Mouse (Mus musculus) embryonic fibroblast, embryonic 13.5 days (primary cell): ENCODE results near the gene Olfr1423. TPM values are rescaled to one million over a fixed set of nuclear protein-coding genes. Genes with fewer than 3 reads are reported as not detected.

Experiments
- H3K27ac ChIP-seq: 2 replicates; pipeline ENCODE4 v1.5.1; 2012; ENCODE audit warnings: low read length, control low read depth, inconsistent platforms; ENCODE audit not compliant: insufficient read depth
- H3K4me1 ChIP-seq: 2 replicates; pipeline ENCODE4 v1.6.1; 2011; ENCODE audit warnings: low read length; ENCODE audit not compliant: control insufficient read depth, insufficient read depth
- H3K4me3 ChIP-seq: 2 replicates; pipeline ENCODE4 v1.5.1; 2011; ENCODE audit warnings: mild to moderate bottlenecking, control low read depth, low read length; ENCODE audit not compliant: insufficient read depth
- CTCF ChIP-seq: IDR thresholded peaks from 2 replicates; pipeline ENCODE4 v1.5.1; 2011; ENCODE audit warnings: mild to moderate bottlenecking, control low read depth, low read length, moderate library complexity, borderline replicate concordance; ENCODE audit not compliant: insufficient read depth
- POLR2A ChIP-seq: IDR thresholded peaks from 2 replicates; pipeline ENCODE4 v1.6.1; 2011; ENCODE audit warnings: low read depth, mild to moderate bottlenecking, control low read depth, low read length, moderate library complexity
- polyA plus RNA-seq: library from polyadenylated mRNA; stranded (reverse); fragments of >200 nt; gene quantifications from 2 replicates; pipeline ENCODE4 v1.2.4, GENCODE M21; 2011; ENCODE audit warnings: low read depth; ENCODE audit not compliant: missing spikeins, insufficient read length

Olfr1423 gene
- polyA plus RNA-seq, 1 experiment, result not detected

GRCm38 (mm10) chr19:12007105-12007931 lies 33.8 kb downstream of the Olfr1423 start:
- Histone ChIP-seq H3K27ac (no peak overlapping the region; the same call in 1 of the 2 replicates), H3K4me1 (peaks cover 13% of the 10 kb centered on the region), H3K4me3 (peak overlapping the region; percentile 47)
- TF ChIP-seq CTCF (peak; percentile 28; the same call in 1 of the 2 replicates), POLR2A (no peak)

- Histone ChIP-seq H3K27ac (peak overlapping the region; percentile 65), H3K4me1 (peaks cover 13% of the 10 kb centered on the region), H3K4me3 (peak overlapping the region; percentile 47)
- TF ChIP-seq POLR2A, result no peak
- no peak for TF ChIP-seq CTCF
Observed at GRCm38 (mm10) chr19:12006361-12006947, 34.7 kb downstream of the Olfr1423 start.

- Histone ChIP-seq H3K4me3 (peak overlapping the region; percentile 89), H3K4me1 (peaks cover 13% of the 10 kb centered on the region), H3K27ac (peak overlapping the region; percentile 65)
- no peak for TF ChIP-seq CTCF
- peak; percentile 39; the same call in 1 of the 2 replicates for TF ChIP-seq POLR2A
Observed at GRCm38 (mm10) chr19:12005376-12006360, 35.4 kb downstream of the Olfr1423 start.

- Histone ChIP-seq H3K27ac (no peak overlapping the region), H3K4me1 (peaks cover 13% of the 10 kb centered on the region), H3K4me3 (no peak overlapping the region)
- no peak for TF ChIP-seq POLR2A
- TF ChIP-seq CTCF, result no peak
Observed at GRCm38 (mm10) chr19:12004216-12005008, 36.7 kb downstream of the Olfr1423 start.

- no peak overlapping the region for H3K27ac ChIP-seq
- TF ChIP-seq POLR2A (no peak), CTCF (no peak)
Observed at GRCm38 (mm10) chr19:12003568-12003967, 37.5 kb downstream of the Olfr1423 start.

GRCm38 (mm10) chr19:12002791-12003190 lies 38.3 kb downstream of the Olfr1423 start:
- Histone ChIP-seq H3K4me3 (0 out of 2 replicates have a peak overlapping the region, but pooled peaks have one; percentile 5), H3K4me1 (peaks cover 13% of the 10 kb centered on the region), H3K27ac (no peak overlapping the region)
- TF ChIP-seq CTCF (no peak), POLR2A (no peak)

More at GRCm38 (mm10) chr19:12003568-12003967, 37.5 kb downstream of the Olfr1423 start:
- Histone ChIP-seq H3K4me3 (no peak overlapping the region), H3K4me1 (peaks cover 13% of the 10 kb centered on the region)

- TF ChIP-seq CTCF (no peak), POLR2A (no peak)
- no peak overlapping the region for H3K27ac ChIP-seq
- peaks cover 13% of the 10 kb centered on the region for H3K4me1 ChIP-seq
- 0 out of 2 replicates have a peak overlapping the region, but pooled peaks have one; percentile 5 for H3K4me3 ChIP-seq
Observed at GRCm38 (mm10) chr19:12002125-12002524, 39.0 kb downstream of the Olfr1423 start.

GRCm38 (mm10) chr19:12001686-12002085 lies 39.4 kb downstream of the Olfr1423 start:
- TF ChIP-seq CTCF (no peak), POLR2A (no peak)
- Histone ChIP-seq H3K27ac (no peak overlapping the region), H3K4me1 (peaks cover 9% of the 10 kb centered on the region), H3K4me3 (no peak overlapping the region)

- Histone ChIP-seq H3K27ac (no peak overlapping the region), H3K4me1 (no peaks in the 10 kb centered on the region), H3K4me3 (no peak overlapping the region)
- no peak for TF ChIP-seq POLR2A
- no peak for TF ChIP-seq CTCF
Observed at GRCm38 (mm10) chr19:11995722-11996448, 45.2 kb downstream of the Olfr1423 start.
